Mouse (Mus musculus) embryonic facial prominence, embryonic 13.5 days (tissue): ENCODE results near the gene Gm1123. TPM values are rescaled to one million over a fixed set of nuclear protein-coding genes. Genes with fewer than 3 reads are reported as not detected.

ENCODE experiments used
- polyA plus RNA-seq: library from polyadenylated mRNA; unstranded; fragments of >200 nt; fragmentation: Nextera tagmentation; extraction: Ambion mirVana; gene quantifications from 2 replicates; pipeline ENCODE4 v1.2.1, GENCODE M21; 2015

Gm1123 gene
- polyA plus RNA-seq, 1 experiment from 2014 or later: not detected

Other genes with a start within 250 kb of the Gm1123 start
- gene Prr23a1, start 193.2 kb downstream of the Gm1123 start, polyA plus RNA-seq: not detected in 2 replicates
- not detected in 2 replicates for gene Prr23a2, start 179.2 kb downstream of the Gm1123 start, polyA plus RNA-seq
- gene Prr23a3, start 170.9 kb downstream of the Gm1123 start, polyA plus RNA-seq: not detected in 2 replicates
- gene 7420426K07Rik, start 132.6 kb downstream of the Gm1123 start, polyA plus RNA-seq: not detected in 2 replicates
- gene Foxl2, start 80.4 kb downstream of the Gm1123 start, polyA plus RNA-seq: 1.2 and 1.7 TPM in 2 replicates
- 48.8 and 59.1 TPM in 2 replicates for gene Faim, start 49.3 kb downstream of the Gm1123 start, polyA plus RNA-seq
- 1.6 and 2.6 TPM in 2 replicates for gene Pik3cb, start 104.9 kb upstream of the Gm1123 start, polyA plus RNA-seq
- gene Faiml, start 201.5 kb upstream of the Gm1123 start, polyA plus RNA-seq: not detected in 2 replicates
- 40.3 and 51.6 TPM in 2 replicates for gene Cep70, start 207.7 kb upstream of the Gm1123 start, polyA plus RNA-seq